Mouse (Mus musculus) left cerebral cortex, adult 11 months (tissue): ENCODE results near the gene Tmem45a.
"Not testable (repeated sequence)": the region's sequence is repeated elsewhere in the genome, so short reads cannot be mapped to it uniquely, and the experiment has no call there.

ENCODE experiments used
- DNase-seq: peaks from one replicate; pipeline ENCODE4 v3.0.0; 2022; ENCODE audit warnings: low spot score

The Tmem45a gene

GRCm38 (mm10) chr16:56885824-56886615 lies at the start of gene Tmem45a:
Tmem45a (minus strand) TSS chr16:56886166.
- peak; percentile 55 for DNase-seq

GRCm38 (mm10) chr16:56928023-56928422 lies 42.1 kb upstream of the Tmem45a start, which contains the start of gene Lnp1:
Lnp1 (minus strand) TSS chr16:56928061.
- DNase-seq: no peak

- peak; percentile 29 for DNase-seq
Measured at GRCm38 (mm10) chr16:56920102-56920657, 34.2 kb upstream of the Tmem45a start.

GRCm38 (mm10) chr16:56917230-56917629 lies 31.3 kb upstream of the Tmem45a start:
- no peak for DNase-seq

GRCm38 (mm10) chr16:56908986-56909385 lies 23.0 kb upstream of the Tmem45a start:
- no peak for DNase-seq

- DNase-seq: not testable (repeated sequence)
Measured at GRCm38 (mm10) chr16:56902206-56902605, 16.2 kb upstream of the Tmem45a start.

- no peak for DNase-seq
Measured at GRCm38 (mm10) chr16:56891583-56891982, 5.6 kb upstream of the Tmem45a start.

- no peak for DNase-seq
Measured at GRCm38 (mm10) chr16:56886616-56887116, 700 bp upstream of the Tmem45a start.

- no peak for DNase-seq
Measured at GRCm38 (mm10) chr16:56884811-56885210, 1.2 kb downstream of the Tmem45a start.

GRCm38 (mm10) chr16:56873410-56873809 lies 12.6 kb downstream of the Tmem45a start:
- no peak for DNase-seq

- no peak for DNase-seq
Measured at GRCm38 (mm10) chr16:56870458-56870857, 15.5 kb downstream of the Tmem45a start.

GRCm38 (mm10) chr16:56868361-56868760 lies 17.6 kb downstream of the Tmem45a start:
- no peak for DNase-seq

- DNase-seq: no peak
Measured at GRCm38 (mm10) chr16:56867591-56867990, 18.4 kb downstream of the Tmem45a start.

- DNase-seq: no peak
Measured at GRCm38 (mm10) chr16:56852841-56853587, 33.0 kb downstream of the Tmem45a start.

- DNase-seq: no peak
Measured at GRCm38 (mm10) chr16:56842988-56843387, 43.0 kb downstream of the Tmem45a start.

- DNase-seq: no peak
Measured at GRCm38 (mm10) chr16:56833312-56833711, 52.7 kb downstream of the Tmem45a start.

- no peak for DNase-seq
Measured at GRCm38 (mm10) chr16:56831986-56832385, 54.0 kb downstream of the Tmem45a start.

GRCm38 (mm10) chr16:56801370-56802109 lies 84.4 kb downstream of the Tmem45a start:
- no peak for DNase-seq

GRCm38 (mm10) chr16:56800946-56801345 lies 85.0 kb downstream of the Tmem45a start:
- no peak for DNase-seq

GRCm38 (mm10) chr16:56800469-56800868 lies 85.5 kb downstream of the Tmem45a start:
- DNase-seq: peak; percentile 15

- DNase-seq: no peak
Measured at GRCm38 (mm10) chr16:56799541-56800029, 86.4 kb downstream of the Tmem45a start.

- no peak for DNase-seq
Measured at GRCm38 (mm10) chr16:56798873-56799272, 87.1 kb downstream of the Tmem45a start.
